Mouse (Mus musculus) stomach, embryonic 16.5 days (tissue): Measurements from ENCODE around the gene Stab1. TPM values are rescaled to one million over a fixed set of nuclear protein-coding genes. Genes with fewer than 3 reads are reported as not detected.

Source experiments
- ATAC-seq: fragments of 200-750 bp; cut with Nextera tagmentation; 2 replicates; pipeline ENCODE4 v1.8.0; 2017; ENCODE audit warnings: moderate number of reproducible peaks, moderate TSS enrichment; ENCODE audit not compliant: insufficient read depth, low FRiP score
- H3K27ac ChIP-seq: fragments of 300-500 bp; sonication (generic); 2 replicates; pipeline ENCODE4 v1.5.1; 2014; ENCODE audit warnings: low read length
- H3K27me3 ChIP-seq: fragments of 300-500 bp; sonication (generic); 2 replicates; pipeline ENCODE4 v1.6.1; 2014; ENCODE audit warnings: low read length, control low read depth, mixed read lengths; ENCODE audit not compliant: control insufficient read depth, insufficient read depth
- H3K36me3 ChIP-seq: fragments of 300-500 bp; sonication (generic); 2 replicates; pipeline ENCODE4 v1.6.1; 2014; ENCODE audit warnings: low read length; ENCODE audit not compliant: control insufficient read depth, insufficient read depth
- H3K4me1 ChIP-seq: fragments of 300-500 bp; sonication (generic); 2 replicates; pipeline ENCODE4 v1.6.1; 2014; ENCODE audit warnings: low read length, control low read depth, mixed read lengths; ENCODE audit not compliant: control insufficient read depth, insufficient read depth
- H3K4me2 ChIP-seq: fragments of 300-500 bp; sonication (generic); 2 replicates; pipeline ENCODE4 v1.6.1; 2014; ENCODE audit warnings: low read depth, low read length, mixed read lengths
- H3K4me3 ChIP-seq: fragments of 300-500 bp; sonication (generic); replicated peaks from 2 replicates; pipeline ENCODE4 v1.5.1; 2014; ENCODE audit warnings: mild to moderate bottlenecking, low read length
- H3K9ac ChIP-seq: fragments of 300-500 bp; sonication (generic); 2 replicates; pipeline ENCODE4 v1.6.1; 2014; ENCODE audit warnings: low read length
- H3K9me3 ChIP-seq: fragments of 300-500 bp; sonication (generic); replicated peaks from 2 replicates; pipeline ENCODE4 v1.6.1; 2016; ENCODE audit warnings: low read length, control low read depth; ENCODE audit not compliant: control insufficient read depth
- WGBS: fragments of 180-500 bp; shearing (Covaris S2); extraction: QIAGEN DNeasy Blood & Tissue Kit; methylation state at CpG from one replicate; pipeline ENCODE4 v1.1.7; 2014; 5-methylcytosine and 5-hydroxymethylcytosine counted together
- polyA plus RNA-seq: library from polyadenylated mRNA; unstranded; fragments of >200 nt; fragmentation: Nextera tagmentation; extraction: Ambion mirVana; gene quantifications from 2 replicates; pipeline ENCODE4 v1.2.1, GENCODE M21; 2015

The Stab1 gene
- polyA plus RNA-seq, 1 experiment from 2014 or later: 41.9 TPM

- Histone ChIP-seq H3K4me2 (peak overlapping the region; percentile 6; the same call in 1 of the 2 replicates), H3K27ac (peak overlapping the region; percentile 40; the same call in 1 of the 2 replicates), H3K4me3 (no peak overlapping the region), H3K4me1 (peaks cover 25% of the 10 kb centered on the region), H3K9ac (peak overlapping the region; percentile 34; the same call in 1 of the 2 replicates), H3K36me3 (no peaks in the 10 kb centered on the region), H3K27me3 (no peaks in the 10 kb centered on the region), H3K9me3 (no peaks in the 10 kb centered on the region)
- no peak for ATAC-seq
- 50% methylated on average over 9 of the region's 9 CpGs for WGBS
Measured at GRCm38 (mm10) chr14:31125106-31126075, 43.0 kb downstream of the Stab1 start.

GRCm38 (mm10) chr14:31115522-31115921 is 52.9 kb downstream of the Stab1 start:
- Histone ChIP-seq H3K4me3 (no peak overlapping the region), H3K27ac (no peak overlapping the region), H3K9me3 (no peaks in the 10 kb centered on the region), H3K4me1 (no peaks in the 10 kb centered on the region), H3K4me2 (no peak overlapping the region), H3K36me3 (peaks cover 14% of the 10 kb centered on the region; the same call in 1 of the 2 replicates), H3K27me3 (no peaks in the 10 kb centered on the region), H3K9ac (no peak overlapping the region)
- WGBS: 64% methylated on average over 2 of the region's 2 CpGs
- ATAC-seq: no peak

- no peak for ATAC-seq
Measured at GRCm38 (mm10) chr14:31114011-31114410, 54.4 kb downstream of the Stab1 start.

GRCm38 (mm10) chr14:31112187-31112586 is 56.3 kb downstream of the Stab1 start:
- H3K9me3 ChIP-seq: no peaks in the 10 kb centered on the region
- no peaks in the 10 kb centered on the region for H3K27me3 ChIP-seq
- no peak overlapping the region for H3K9ac ChIP-seq
- no peak overlapping the region for H3K4me2 ChIP-seq
- no peak for ATAC-seq
- no peak overlapping the region for H3K27ac ChIP-seq
- peaks cover 16% of the 10 kb centered on the region for H3K36me3 ChIP-seq
- WGBS: 74% methylated on average over 5 of the region's 5 CpGs
- H3K4me1 ChIP-seq: no peaks in the 10 kb centered on the region
- no peak overlapping the region for H3K4me3 ChIP-seq

More at GRCm38 (mm10) chr14:31114011-31114410, 54.4 kb downstream of the Stab1 start:
- Histone ChIP-seq H3K36me3 (peaks cover 18% of the 10 kb centered on the region; the same call in 1 of the 2 replicates), H3K9ac (no peak overlapping the region), H3K27me3 (no peaks in the 10 kb centered on the region), H3K27ac (no peak overlapping the region), H3K4me3 (no peak overlapping the region), H3K4me1 (no peaks in the 10 kb centered on the region), H3K9me3 (no peaks in the 10 kb centered on the region), H3K4me2 (no peak overlapping the region)
- WGBS: 75% methylated on average over 3 of the region's 3 CpGs

- no peaks in the 10 kb centered on the region for H3K9me3 ChIP-seq
- H3K4me2 ChIP-seq: no peak overlapping the region
- H3K27ac ChIP-seq: no peak overlapping the region
- H3K4me3 ChIP-seq: no peak overlapping the region
- WGBS: 67% methylated on average over 3 of the region's 3 CpGs
- H3K9ac ChIP-seq: no peak overlapping the region
- peaks cover 28% of the 10 kb centered on the region for H3K36me3 ChIP-seq
- H3K4me1 ChIP-seq: no peaks in the 10 kb centered on the region
- no peak for ATAC-seq
- no peaks in the 10 kb centered on the region for H3K27me3 ChIP-seq
Measured at GRCm38 (mm10) chr14:31110613-31111012, 57.8 kb downstream of the Stab1 start.

GRCm38 (mm10) chr14:31105156-31105555 is 63.3 kb downstream of the Stab1 start:
- Histone ChIP-seq H3K27ac (no peak overlapping the region), H3K4me1 (no peaks in the 10 kb centered on the region), H3K9me3 (no peaks in the 10 kb centered on the region), H3K27me3 (no peaks in the 10 kb centered on the region), H3K36me3 (peaks cover 22% of the 10 kb centered on the region), H3K4me3 (no peak overlapping the region), H3K9ac (no peak overlapping the region), H3K4me2 (no peak overlapping the region)
- ATAC-seq: no peak
- WGBS: 73% methylated on average over 2 of the region's 2 CpGs

- Histone ChIP-seq H3K9me3 (no peaks in the 10 kb centered on the region), H3K9ac (no peak overlapping the region), H3K27me3 (no peaks in the 10 kb centered on the region), H3K4me2 (no peak overlapping the region), H3K27ac (no peak overlapping the region), H3K4me1 (no peaks in the 10 kb centered on the region), H3K36me3 (peaks cover 31% of the 10 kb centered on the region), H3K4me3 (no peak overlapping the region)
- 74% methylated on average over 1 of the region's 1 CpGs for WGBS
- no peak for ATAC-seq
Measured at GRCm38 (mm10) chr14:31089918-31090317, 78.5 kb downstream of the Stab1 start.

Other genes with a start within 250 kb of the Stab1 start
- gene Itih3, start 244.9 kb downstream of the Stab1 start, polyA plus RNA-seq: 15.6 and 15.7 TPM in 2 replicates
- 2.4 and 2.8 TPM in 2 replicates for gene Itih1, start 225.4 kb downstream of the Stab1 start, polyA plus RNA-seq
- 10.3 and 10.5 TPM in 2 replicates for gene Nek4, start 217.3 kb downstream of the Stab1 start, polyA plus RNA-seq
- 54.1 and 57.9 TPM in 2 replicates for gene Glt8d1, start 167.2 kb downstream of the Stab1 start, polyA plus RNA-seq
- 427 and 483 TPM in 2 replicates for gene Spcs1, start 167.0 kb downstream of the Stab1 start, polyA plus RNA-seq
- 93.2 and 99.2 TPM in 2 replicates for gene Pbrm1, start 149.5 kb downstream of the Stab1 start, polyA plus RNA-seq
- gene Gnl3, start 149.5 kb downstream of the Stab1 start, polyA plus RNA-seq: 99.4 and 100.0 TPM in 2 replicates
- gene Smim4, start 39.7 kb downstream of the Stab1 start, polyA plus RNA-seq: 60.3 and 66.4 TPM in 2 replicates
- gene Nt5dc2, start 37.6 kb downstream of the Stab1 start, polyA plus RNA-seq: 232 and 233 TPM in 2 replicates
- gene Tnnc1, start 39.7 kb upstream of the Stab1 start, polyA plus RNA-seq: 6.3 and 46.9 TPM in 2 replicates
- 289 and 291 TPM in 2 replicates for gene Nisch, start 48.3 kb upstream of the Stab1 start, polyA plus RNA-seq
- 0.67 and 0.90 TPM in 2 replicates for gene Sema3g, start 49.2 kb upstream of the Stab1 start, polyA plus RNA-seq
- gene Phf7, start 82.7 kb upstream of the Stab1 start, polyA plus RNA-seq: 9.5 and 12.7 TPM in 2 replicates
- 64.1 and 69.0 TPM in 2 replicates for gene Bap1, start 82.8 kb upstream of the Stab1 start, polyA plus RNA-seq
- gene Dnah1, start 155.3 kb upstream of the Stab1 start, polyA plus RNA-seq: 4.9 TPM in 2 replicates
- gene Capn7, start 168.0 kb upstream of the Stab1 start, polyA plus RNA-seq: 35.7 and 37.7 TPM in 2 replicates